Mouse (Mus musculus) stomach, embryonic 15.5 days (tissue): ENCODE measurements around the gene Cux2. TPM values are rescaled to one million over a fixed set of nuclear protein-coding genes. Genes with fewer than 3 reads are reported as not detected.
A peak's percentile ranks its signal among the peaks of the same experiment; 100 is the strongest.

Source experiments
- ATAC-seq: fragments of 200-750 bp; cut with Nextera tagmentation; 2 replicates; pipeline ENCODE4 v1.8.0; 2017; ENCODE audit warnings: low read depth, moderate number of reproducible peaks, moderate TSS enrichment; ENCODE audit not compliant: insufficient read depth, low FRiP score
- H3K27ac ChIP-seq: fragments of 300-500 bp; sonication (generic); 2 replicates; pipeline ENCODE4 v1.5.1; 2015; ENCODE audit warnings: mild to moderate bottlenecking, inconsistent platforms
- H3K27me3 ChIP-seq: fragments of 300-500 bp; sonication (generic); replicated peaks from 2 replicates; pipeline ENCODE4 v1.6.1; 2015; ENCODE audit warnings: inconsistent platforms
- H3K36me3 ChIP-seq: fragments of 300-500 bp; sonication (generic); 2 replicates; pipeline ENCODE4 v1.6.1; 2015; ENCODE audit warnings: inconsistent platforms
- H3K4me1 ChIP-seq: fragments of 300-500 bp; sonication (generic); 2 replicates; pipeline ENCODE4 v1.6.1; 2015; ENCODE audit warnings: inconsistent platforms
- H3K4me2 ChIP-seq: fragments of 300-500 bp; sonication (generic); 2 replicates; pipeline ENCODE4 v1.6.1; 2015; ENCODE audit warnings: mild to moderate bottlenecking, inconsistent platforms
- H3K4me3 ChIP-seq: fragments of 300-500 bp; sonication (generic); replicated peaks from 2 replicates; pipeline ENCODE4 v1.5.1; 2015; ENCODE audit warnings: inconsistent platforms
- H3K9ac ChIP-seq: fragments of 300-500 bp; sonication (generic); 2 replicates; pipeline ENCODE4 v1.6.1; 2015; ENCODE audit warnings: inconsistent platforms
- H3K9me3 ChIP-seq: fragments of 300-500 bp; sonication (generic); 2 replicates; pipeline ENCODE4 v1.6.1; 2016; ENCODE audit warnings: inconsistent platforms
- WGBS: fragments of 180-500 bp; shearing (Covaris S2); methylation state at CpG from one replicate; pipeline ENCODE4 v1.1.7; 2015; 5-methylcytosine and 5-hydroxymethylcytosine counted together
- microRNA-seq: library from miRNA; unstranded; fragments of <30 nt; microRNA quantifications from one replicate; pipeline ENCODE4, GENCODE M21; 2016
- polyA plus RNA-seq: library from polyadenylated mRNA; unstranded; fragments of >200 nt; fragmentation: Nextera tagmentation; extraction: Ambion mirVana; gene quantifications from 2 replicates; pipeline ENCODE4 v1.2.1, GENCODE M21; 2015

The Cux2 gene
- polyA plus RNA-seq, 1 experiment from 2014 or later, result 6.2 TPM

DNA sequence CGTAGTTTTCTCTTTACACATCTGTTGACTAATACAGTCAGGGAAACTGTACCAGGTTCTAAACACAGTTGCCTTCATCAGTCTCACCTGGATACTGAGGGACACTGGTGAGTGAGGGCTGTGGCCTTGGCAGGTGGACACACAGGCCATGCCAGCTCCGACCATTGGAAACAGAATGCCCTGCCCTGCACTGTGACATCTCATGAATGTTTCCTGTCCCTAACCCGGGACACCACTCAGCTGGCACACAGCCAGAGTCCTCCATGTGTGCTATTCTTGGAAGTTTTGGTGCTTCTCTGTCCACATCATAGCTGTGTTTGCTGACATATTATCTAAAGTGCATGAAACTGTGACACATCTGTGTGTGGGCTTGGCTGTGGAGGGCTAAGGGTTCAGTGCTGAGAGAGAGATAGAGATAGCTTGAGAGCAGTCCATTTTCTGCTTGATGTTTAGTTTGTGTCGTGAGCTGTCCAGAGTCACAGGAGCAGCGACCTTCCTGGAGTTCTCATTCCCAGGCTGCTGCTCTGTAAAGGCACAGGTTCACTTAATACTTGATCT is 240.2 kb downstream of the Cux2 start:
- Histone ChIP-seq H3K9ac (no peak overlapping the region), H3K4me2 (no peak overlapping the region), H3K27ac (no peak overlapping the region), H3K36me3 (peaks cover 38% of the 10 kb centered on the region), H3K27me3 (no peaks in the 10 kb centered on the region), H3K9me3 (no peaks in the 10 kb centered on the region), H3K4me1 (0 out of 2 replicates have a peak, but pooled peaks cover 3% of the 10 kb centered on the region), H3K4me3 (no peak overlapping the region)
- ATAC-seq, result no peak
- 61% methylated on average over 5 of the region's 5 CpGs for WGBS

DNA sequence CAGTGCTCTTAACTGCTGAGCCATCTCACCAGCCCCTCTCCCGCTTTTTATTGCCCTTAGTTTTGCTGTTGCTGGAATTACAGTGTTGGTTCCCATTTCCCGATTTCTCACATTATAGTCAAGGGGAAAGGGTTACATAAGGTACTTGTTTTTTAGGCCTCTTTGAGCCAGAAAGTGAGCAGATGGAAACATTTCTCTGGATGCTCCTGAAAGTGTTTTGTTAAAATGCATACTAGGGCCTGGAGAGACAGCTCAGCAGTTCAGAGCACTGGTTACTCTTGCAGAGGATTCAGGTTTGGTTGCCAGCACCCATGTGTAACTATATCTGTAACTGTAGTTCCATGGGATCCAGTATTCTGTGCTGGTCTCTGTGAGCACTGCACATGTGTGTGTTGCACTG is 241.7 kb downstream of the Cux2 start:
- no peak overlapping the region for H3K9ac ChIP-seq
- no peaks in the 10 kb centered on the region for H3K27me3 ChIP-seq
- H3K36me3 ChIP-seq, result peaks cover 43% of the 10 kb centered on the region
- 91% methylated on average over 2 of the region's 2 CpGs for WGBS
- H3K9me3 ChIP-seq, result no peaks in the 10 kb centered on the region
- H3K27ac ChIP-seq, result no peak overlapping the region
- 0 out of 2 replicates have a peak, but pooled peaks cover 3% of the 10 kb centered on the region for H3K4me1 ChIP-seq
- H3K4me3 ChIP-seq, result no peak overlapping the region
- ATAC-seq, result no peak
- no peak overlapping the region for H3K4me2 ChIP-seq

GRCm38 (mm10) chr5:121807186-121807585 is 242.7 kb downstream of the Cux2 start:
- Histone ChIP-seq H3K9ac (no peak overlapping the region), H3K4me1 (0 out of 2 replicates have a peak, but pooled peaks cover 3% of the 10 kb centered on the region), H3K36me3 (peaks cover 43% of the 10 kb centered on the region), H3K9me3 (no peaks in the 10 kb centered on the region), H3K4me2 (no peak overlapping the region), H3K27ac (peak overlapping the region; percentile 14; the same call in 1 of the 2 replicates), H3K4me3 (no peak overlapping the region), H3K27me3 (no peaks in the 10 kb centered on the region)
- WGBS, result 62% methylated on average over 3 of the region's 3 CpGs
- no peak for ATAC-seq

Small RNAs within 50 kb of the gene (microRNA-seq; reads per million reads assigned to microRNA genes)
- gene Mir7031, result 0.97 reads per million

Other genes with a start within 250 kb of the Cux2 start
- gene Sh2b3, start 212.5 kb downstream of the Cux2 start, polyA plus RNA-seq, result 15.7 and 16.0 TPM in 2 replicates
- 23.7 and 26.1 TPM in 2 replicates for gene Pheta1, start 201.1 kb downstream of the Cux2 start, polyA plus RNA-seq
- gene Myl2, start 50.8 kb upstream of the Cux2 start, polyA plus RNA-seq, result 4.6 and 12.9 TPM in 2 replicates
- gene Ccdc63, start 90.7 kb upstream of the Cux2 start, polyA plus RNA-seq, result 0.17 TPM in 1 of 2 replicates, not detected in the other
- 224 and 229 TPM in 2 replicates for gene Ppp1cc, start 108.2 kb upstream of the Cux2 start, polyA plus RNA-seq
- gene Hvcn1, start 156.7 kb upstream of the Cux2 start, polyA plus RNA-seq, result 6.1 and 6.2 TPM in 2 replicates
- gene Tctn1, start 214.4 kb upstream of the Cux2 start, polyA plus RNA-seq, result 4.8 and 5.0 TPM in 2 replicates
- gene Pptc7, start 234.3 kb upstream of the Cux2 start, polyA plus RNA-seq, result 10.5 and 10.6 TPM in 2 replicates